Mouse (Mus musculus) cerebellum, postnatal 25 days (tissue): Measurements from ENCODE around the gene Palm.
"Not testable (repeated sequence)": the region's sequence is repeated elsewhere in the genome, so short reads cannot be mapped to it uniquely, and the experiment has no call there.

Experiments
- DNase-seq, 2 experiments: peaks; one replicate each; pipeline ENCODE4 v3.0.0; 2021; ENCODE audit warnings: mixed read lengths in 2 of 2

Gene Palm

DNA sequence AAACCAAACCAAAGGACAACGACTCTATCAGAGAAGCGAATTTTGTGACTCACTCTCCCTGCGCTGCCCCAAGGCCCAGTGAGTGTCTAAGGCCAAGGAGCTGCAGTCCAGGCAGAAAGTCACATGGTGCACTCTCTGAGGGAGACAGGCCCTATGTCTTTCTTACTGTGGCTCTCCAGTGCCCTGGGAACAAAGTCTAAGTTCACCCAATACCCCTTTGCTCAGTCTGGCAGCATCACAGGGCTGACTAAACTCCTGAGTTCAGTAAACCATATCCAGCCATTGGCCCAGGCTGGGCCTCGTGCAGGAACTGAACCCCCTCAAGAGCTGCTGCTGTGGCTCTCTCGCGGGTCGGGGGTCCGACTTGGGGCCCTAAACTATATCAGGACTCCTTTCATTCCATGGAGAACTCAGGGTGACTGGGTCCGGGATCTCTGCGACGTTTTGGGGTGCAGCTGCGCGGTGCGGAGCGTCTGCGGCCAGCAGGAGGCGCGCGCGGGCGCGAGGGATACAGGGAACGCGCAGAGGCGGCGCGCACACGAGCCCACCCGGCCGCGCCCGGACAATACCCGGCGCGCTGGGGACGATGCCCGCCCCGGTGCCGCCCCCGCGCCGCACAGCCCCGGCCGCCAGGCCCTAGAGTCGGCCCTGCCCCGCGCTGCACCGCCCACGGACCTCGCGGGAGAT, at the start of gene Palm:
Gene Palm (plus strand): TSS at position 522 of the 687 bp plus-strand sequence.
- DNase-seq = peak; percentile 91 to 95

DNA sequence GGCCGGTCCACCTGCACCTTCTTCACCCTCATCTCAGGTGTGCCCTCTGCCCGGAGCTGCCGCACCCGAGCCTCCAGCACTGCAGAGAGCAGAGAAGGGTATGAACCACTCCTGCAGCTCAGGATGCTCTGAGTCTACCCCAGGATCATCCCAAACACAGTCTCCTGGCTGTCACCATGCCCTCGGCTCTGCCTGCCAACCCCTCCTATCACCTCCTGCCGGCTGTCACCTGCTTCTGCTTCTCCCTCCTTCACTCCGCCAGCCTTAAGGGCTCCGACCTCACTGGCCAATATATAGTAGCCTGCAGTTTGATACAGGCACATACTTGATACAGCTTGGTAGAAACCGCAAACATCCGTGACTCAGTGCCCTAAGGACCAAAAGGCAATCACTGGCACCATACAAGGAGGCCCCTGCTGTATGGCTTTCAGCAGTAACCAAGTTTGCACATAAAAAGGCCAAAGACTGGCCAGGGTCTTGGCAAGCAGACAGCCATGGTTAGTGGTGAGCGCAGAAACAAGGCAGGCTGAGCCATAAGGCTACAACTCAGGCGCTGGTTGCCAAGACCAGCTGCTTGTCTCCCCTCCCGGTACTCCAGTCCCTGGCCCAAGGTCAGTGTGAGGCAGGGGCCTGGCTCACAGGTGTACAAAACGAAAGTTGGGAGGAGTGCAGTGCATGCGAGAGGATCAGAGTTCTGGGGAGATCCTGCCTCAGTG, 49.6 kb upstream of the Palm start:
- peak; percentile 75 to 77 for DNase-seq

DNA sequence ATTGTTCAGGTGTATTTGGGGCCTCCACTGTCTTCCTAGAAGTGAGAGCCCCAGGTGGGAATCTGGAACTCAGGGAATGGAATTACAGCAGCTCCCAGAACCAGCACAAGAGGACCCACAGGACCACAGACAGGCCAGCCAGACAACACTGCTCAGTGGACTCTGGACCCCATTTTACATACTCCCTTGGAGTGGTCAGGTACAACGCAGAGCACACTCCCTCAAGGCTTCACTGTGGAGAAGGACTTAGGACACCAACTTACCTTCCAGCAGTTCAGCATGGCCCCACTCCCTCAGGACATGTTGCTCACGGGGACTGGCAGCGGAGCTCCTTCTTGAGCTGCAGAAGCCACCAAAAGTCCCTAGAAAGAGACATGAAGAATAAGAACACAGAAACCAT, 48.0 kb upstream of the Palm start:
- no peak for DNase-seq

DNA sequence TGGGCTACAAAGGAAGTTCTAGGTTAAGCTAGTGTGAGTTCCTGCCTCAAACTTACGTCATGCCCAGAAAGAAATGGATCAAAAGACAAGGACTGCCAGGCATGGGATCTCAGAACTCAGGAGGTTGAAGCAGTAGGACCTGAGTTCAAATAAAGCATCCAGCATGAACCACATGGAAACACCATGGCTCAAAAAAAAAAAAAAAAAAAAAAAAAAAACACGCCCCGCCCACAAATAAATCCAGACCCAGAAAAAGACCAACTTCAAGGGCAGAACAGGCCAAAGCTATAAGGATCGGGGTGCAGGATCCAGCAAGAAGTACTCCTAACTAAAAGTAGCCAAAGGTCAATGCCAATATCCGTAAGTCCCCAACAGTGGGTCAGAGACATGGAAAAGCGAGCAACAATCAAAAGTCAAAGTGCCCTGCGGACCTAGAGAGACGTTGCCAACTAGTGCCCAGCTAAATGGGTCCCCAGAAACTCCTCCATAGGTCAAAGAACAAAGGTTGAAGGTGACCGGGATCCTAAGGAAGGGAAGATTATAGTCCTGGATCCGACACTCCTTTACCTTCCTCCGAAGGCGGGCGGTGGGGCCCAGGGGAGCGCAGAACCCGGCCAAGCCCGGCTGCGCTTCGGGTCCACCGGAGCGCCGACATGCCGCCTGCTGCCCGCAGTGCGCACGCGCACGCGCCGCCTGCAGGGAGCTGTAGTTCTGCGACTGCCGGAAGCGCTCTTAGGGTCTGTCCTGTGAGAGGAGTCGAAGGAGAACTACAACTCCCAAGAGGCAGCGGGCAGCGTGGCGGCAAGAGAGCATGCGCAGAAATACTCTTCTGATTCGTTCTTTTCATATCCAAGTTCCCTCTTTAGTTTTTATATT, 47.2 kb upstream of the Palm start, which contains the start of gene Polrmt:
Gene Polrmt (minus strand): TSS at position 684 of the 876 bp plus-strand sequence.
- DNase-seq = peak; percentile 95 to 97

DNA sequence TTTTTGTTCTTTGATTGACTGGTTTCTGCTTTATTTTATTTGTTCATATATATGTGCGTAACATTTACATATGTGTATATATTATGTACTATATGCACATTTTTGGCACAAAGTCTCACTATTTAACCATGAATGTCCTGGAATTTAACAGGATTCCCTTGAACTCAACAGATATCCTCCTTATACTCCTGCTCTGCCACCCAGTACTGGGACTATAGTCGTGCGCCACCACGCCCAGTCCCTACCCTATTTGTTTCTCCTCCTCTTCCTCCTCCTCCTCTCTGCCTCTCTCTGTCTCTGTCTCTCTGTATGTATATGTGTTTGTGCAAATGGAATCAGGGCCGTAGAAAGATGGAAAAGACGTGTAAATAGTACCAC, 46.6 kb upstream of the Palm start:
- DNase-seq = no peak

DNA sequence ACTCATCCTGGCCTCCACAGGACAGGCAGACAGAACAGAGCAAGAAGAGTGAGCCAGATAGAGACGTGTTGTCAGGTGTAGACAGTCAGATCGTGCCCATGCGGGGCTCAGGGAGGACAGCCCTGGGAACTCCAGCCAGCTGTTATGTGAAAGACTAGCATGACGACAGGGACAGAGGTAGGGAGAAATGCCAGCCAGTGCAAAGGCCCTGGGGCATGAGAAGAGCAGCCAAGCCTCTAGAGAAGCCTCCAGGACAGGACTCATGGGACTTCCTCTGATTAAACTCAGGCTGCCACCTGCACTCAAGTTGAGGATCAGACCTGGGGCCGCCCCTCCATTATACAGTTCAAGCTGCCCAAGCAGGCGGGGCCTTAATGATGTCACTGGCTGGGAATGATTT, 44.9 kb upstream of the Palm start:
- no peak for DNase-seq

DNA sequence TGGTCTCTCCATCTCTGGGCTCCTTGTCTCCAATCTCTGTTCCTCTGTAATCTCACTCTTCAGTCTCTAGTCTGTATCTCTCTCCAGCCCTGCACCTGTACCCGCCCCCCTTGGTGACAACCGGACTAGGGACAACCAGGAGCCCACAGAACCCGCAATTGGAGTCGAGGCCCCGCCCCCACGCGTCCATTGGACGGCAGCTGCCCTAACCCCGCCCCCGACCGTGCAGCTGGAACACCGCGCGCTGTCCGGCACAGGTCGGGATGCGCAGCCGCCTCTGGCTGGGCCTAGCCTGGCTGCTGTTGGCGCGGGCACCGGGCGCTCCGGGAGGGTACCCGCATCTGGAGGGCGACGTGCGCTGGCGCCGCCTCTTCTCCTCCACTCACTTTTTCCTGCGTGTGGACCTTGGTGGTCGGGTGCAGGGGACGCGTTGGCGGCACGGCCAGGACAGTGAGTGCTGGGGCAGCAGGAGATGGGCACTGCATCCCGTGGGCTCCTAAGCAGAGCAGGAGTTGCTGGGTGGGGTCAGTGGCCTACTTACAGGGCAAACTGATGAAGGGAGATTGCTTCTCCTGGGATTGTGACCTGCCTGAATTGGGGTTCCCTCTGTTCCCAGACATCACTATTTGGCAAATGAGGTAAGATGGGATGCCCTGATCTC, 38.4 kb upstream of the Palm start, which contains the start of gene Fgf22:
Gene Fgf22 (plus strand): TSS at position 221 of the 661 bp plus-strand sequence.
- DNase-seq = peak; percentile 70 to 86

DNA sequence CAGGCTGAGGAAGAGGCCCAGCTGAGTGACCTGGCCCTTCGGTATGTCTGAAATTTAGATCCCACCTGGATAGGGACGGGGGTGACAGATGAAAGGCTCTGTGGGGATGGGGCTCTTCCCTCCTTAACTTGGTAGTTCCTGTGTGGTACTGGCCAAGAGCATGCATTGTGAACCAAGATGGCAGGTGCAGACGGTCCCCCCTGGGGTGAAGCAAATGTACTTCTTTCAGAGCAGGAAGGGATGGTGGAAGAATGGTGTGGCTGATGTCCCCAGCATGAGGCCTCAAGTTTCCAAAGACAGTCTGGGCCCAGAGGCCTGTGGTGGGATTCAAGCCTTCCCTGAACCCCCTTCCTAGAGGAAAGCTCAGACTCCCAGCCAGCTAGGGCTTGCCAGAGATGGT, 37.5 kb upstream of the Palm start:
- peak in 1 of 2 experiments; percentile 58 for DNase-seq

DNA sequence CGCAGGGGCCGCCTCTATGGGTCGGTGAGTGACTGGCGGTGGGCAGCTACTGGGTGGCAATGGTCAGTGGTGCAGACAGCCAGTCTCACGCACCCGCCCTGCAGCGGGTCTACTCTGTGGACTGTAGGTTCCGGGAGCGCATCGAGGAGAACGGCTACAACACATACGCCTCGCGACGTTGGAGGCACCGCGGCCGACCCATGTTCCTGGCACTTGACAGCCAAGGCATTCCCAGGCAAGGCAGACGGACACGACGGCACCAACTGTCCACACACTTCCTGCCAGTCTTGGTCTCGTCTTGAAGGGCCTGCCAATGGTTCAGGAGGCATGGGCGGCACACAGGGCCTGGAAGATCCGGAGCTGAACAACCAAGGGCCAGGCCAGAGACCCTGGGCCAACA, 36.7 kb upstream of the Palm start:
- DNase-seq = no peak

DNA sequence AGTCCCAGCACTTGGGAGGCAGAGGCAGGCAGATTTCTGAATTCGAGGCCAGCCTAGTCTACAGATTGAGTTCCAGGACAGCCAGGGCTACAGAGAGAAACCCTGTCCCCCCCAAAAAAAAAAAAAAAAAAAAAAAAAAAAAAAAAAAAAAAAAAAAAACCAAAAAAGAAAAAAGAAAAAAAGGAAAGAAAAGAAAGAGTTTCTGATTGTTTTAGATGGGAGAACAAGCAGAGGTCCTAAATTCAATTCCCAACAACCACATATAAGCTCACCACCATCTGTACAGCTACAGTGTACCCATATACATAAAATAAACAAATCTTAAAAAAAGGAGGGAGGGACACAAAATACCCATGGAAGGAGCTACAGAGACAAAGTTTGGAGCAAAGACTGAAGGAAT, 33.7 kb upstream of the Palm start:
- DNase-seq = not testable (repeated sequence)

DNA sequence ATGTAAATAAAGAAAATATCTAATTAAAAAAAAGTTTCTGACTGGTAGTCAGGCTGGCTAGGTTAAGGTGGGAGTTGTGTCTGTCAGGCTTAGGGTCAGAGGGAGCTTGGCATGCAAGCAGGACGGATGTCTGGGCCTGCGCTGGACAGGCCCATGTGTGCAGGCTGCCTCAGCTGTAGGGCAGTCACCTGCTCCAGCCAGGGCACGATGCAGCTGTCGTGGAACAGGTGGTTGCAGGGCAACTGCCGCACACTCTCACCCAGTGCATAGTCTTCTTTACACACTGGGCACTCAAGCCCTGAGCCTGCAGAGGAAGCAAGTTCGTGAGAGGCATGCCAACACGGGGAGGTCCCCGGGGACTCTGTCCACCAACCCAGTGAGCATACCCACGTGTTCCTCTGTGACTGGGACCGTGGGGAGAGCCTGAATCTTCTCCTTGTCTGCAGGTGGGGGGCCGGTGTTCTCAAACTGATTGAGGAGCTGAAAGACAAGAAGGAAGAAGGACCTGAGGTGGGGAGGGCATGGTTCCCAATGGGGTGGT, 32.7 kb upstream of the Palm start:
- DNase-seq = no peak

DNA sequence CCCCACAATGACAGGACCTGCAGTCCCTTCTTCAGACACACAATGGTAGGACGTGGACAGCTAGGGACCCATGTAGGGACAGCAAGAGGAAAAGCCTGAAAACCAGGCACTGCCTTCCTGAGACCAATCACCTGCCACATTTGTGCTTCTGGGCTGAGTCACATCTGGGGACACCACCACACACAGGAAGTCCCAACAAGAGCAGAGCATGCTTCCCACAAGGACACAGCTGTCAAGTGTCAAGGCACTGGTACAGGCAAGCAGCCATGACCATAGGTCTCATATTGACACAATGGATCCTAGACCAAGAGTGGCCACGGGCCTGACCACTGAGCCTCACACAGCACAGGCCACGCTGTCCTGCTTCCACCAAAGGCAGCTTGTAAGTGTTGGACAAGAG, 30.5 kb upstream of the Palm start:
- no peak for DNase-seq

DNA sequence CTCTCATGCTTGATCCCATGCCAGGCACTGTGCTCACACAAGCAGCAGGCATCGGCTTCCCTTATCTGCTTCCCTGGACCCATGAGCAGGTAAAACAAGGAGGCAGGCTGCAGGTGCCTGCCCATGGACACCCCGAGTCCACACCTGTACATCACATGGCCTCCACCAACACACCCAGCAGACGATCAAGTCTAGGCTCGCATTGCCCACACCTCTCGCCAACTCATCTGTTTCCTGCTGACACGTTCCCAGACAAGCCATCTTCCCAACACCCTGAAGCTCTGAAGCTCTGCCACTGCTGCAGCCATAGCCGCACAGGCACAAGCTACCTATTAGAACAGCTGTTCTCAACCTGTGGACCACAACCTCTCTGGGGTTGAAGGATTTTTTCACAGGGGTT, 29.1 kb upstream of the Palm start:
- peak in 1 of 2 experiments; percentile 35 for DNase-seq

DNA sequence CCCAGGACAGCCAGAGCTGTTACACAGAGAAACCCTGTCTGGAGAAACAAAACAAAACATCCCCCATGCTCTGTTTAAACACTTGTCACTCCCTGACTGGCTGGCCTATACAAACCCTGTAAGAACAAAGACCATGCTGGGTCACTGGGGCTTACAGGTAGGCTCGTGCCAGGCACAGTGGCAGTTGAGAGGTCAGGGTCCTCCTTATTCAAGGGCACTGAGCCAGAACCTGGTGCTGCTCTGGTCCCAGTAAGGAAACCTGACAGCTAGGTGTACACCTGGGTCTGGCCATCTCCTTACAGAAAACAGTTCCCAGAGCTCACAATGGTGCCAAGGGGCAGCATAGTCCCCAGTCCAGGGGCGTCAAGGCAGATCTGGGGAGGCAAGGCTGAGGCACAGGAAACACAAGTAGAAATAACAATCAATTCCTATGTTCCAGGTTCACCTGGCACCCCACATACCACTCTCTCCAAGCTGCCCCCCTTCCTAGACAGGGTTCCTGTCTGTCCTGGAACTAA, 28.1 kb upstream of the Palm start:
- DNase-seq = peak in 1 of 2 experiments; percentile 31

DNA sequence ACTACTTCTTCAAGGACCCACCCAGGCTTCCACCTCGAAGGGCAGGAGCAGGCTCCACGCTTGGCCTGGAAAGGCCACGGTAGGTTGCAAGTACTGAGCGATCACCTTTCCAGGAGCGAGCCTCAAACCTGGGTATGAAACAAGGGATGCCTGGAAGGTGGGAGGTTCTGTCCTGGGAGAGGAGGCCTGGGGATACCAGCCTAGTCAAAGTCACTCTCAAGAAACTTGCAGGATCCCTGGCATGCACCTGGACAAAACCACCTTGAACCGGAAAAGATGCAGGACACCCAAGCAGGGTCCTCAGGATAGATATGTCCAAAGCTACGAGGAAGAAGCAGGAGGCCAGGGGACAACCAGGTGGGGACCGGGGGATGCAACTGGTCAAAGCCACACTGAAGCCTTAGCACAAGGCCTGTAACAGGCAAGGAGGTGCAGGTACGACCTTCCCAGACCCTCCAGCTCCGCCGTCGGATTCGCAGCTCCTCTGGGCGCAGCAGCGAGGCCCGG, 27.3 kb upstream of the Palm start:
- no peak for DNase-seq

DNA sequence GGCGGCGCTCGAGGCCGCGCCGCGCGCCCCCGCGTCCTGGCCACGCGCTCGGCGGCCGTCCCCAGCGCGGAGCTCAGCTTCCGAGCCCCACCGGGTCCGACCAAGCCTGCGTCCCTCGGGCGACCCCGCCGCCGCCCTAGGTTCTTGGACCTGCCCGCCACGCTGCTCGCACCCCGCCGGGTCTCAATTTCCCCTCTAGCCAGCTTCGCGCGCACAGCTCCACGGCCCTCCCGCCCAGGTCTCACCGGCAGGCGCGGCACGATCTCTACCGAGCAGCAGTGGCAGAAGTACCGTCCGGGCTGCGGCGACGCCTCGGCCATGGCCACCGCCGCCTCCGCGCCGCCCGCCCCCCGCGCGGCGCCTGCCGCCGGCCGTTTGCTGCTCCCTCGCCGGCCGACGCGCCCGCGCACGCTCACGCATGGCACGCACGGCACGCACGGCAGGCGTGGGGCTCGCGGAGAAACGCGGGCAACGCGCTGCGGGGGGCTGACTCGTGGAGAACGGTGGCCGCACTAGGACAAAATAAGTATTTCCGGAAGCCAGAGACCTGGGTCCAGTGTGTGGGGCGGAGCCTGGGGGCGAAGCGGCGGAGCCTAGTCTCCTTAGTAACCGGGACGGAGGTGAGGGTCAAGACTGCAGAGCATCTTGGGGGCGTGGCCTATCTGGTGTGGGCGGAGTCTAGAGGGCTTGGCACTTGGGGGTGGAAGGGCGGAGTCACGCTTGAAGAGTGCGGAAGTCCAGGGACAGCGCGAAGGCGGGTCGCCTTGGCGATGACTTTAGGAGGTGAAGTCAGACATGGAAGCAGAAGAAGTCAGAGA, 26.7 kb upstream of the Palm start, which contains the start of gene Rnf126:
Gene Rnf126 (minus strand): TSS at position 445 of the 818 bp plus-strand sequence.
- DNase-seq = peak; percentile 100

DNA sequence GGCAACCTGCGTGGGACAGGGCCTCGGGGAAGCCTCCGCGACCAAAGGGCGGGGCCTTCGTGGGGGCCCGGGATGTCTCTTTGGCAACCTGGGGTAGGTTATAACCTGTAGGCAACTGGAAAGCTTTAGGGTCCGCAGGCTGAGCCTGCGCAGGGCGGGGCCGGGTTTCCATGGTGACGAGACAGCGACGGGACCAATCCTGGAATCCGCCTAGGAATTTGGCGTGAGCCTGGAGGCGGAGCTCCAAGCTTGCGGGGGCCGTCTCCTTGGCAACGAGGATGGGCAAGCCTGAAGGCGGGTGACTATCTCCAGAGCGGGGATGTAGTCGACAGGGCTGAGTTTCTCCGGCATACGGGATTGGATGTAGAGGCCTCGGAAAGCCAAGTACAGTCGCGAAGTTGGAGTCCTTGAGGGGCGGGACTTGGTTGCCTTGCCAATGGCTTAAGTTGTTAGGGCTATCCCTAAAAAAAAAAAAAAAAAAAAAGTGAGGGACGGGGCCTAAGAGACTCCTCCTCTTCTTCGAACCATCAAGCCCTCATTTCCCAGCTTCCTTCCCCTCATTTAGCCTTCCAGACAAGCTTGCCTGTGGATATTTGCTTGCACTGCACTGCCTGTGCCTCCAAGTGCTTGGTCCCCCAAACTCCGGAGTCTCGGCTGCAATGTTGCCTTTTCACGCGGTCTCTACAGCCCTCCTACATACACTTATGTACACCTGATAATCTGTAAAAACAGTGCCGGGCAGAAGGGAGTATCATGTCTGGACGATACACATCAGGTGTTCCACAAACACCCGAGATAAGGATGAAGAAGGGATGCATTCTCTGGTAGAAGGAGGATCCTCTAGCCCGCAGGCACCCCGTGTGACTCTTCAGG, 25.8 kb upstream of the Palm start:
- peak; percentile 93 to 97 for DNase-seq

DNA sequence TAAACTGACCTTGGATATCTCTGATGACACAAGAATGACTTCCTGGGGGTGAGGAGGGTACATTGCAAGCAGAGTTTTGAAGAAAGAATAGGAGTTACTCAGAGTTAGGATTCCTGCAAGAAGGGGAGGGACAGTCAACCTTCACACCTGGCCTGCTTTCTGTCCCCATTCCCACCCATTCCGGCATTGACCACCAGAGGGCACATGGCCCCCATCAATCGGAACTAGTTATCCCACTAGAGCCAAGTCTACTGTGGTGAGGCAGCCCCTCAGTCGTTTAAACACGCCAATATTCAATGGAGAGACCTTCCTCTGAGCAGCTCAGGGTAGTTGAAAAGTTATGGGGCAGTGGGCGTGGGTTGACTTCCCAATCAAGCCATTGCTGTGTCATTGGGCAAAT, 25.0 kb upstream of the Palm start:
- DNase-seq = peak; percentile 81 to 85

DNA sequence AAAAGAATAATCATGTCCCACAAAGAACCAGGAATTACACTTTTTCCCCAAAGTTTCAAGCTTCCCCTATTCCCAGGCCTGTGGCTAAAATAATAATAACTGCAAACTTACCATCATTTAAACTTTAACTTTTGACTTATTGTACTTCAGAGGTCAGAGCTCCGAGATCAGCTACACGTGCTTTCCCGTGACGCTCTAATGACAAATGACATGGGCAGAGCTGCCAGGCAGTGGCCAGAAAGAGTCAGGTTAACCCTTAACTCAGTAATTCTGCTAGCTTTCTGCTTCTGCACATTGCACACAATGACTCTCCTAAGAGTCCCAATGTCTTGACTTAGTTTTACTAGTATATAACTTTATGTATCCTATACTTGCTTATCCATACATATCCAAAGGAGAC, 24.0 kb upstream of the Palm start:
- no peak for DNase-seq

DNA sequence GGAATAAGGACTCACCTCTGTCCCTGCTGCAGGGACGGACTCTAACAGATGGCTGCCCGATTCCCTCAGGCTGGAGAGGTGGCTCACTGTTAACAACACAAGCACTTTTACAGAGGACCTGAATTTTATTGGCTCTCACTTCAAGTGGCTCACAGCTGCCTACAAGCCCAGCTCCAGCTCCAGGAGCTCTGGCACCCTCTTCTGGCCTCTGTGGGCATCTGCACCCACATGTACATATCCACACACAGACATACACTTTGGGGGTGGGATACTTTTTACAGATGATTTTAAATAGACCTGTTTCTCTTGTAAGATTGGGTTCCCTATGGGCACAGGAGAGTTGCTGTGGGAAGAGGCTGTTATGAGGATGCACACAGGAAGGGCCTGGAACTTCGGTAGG, 21.1 kb upstream of the Palm start:
- no peak for DNase-seq
